In the genomic region with DNA sequence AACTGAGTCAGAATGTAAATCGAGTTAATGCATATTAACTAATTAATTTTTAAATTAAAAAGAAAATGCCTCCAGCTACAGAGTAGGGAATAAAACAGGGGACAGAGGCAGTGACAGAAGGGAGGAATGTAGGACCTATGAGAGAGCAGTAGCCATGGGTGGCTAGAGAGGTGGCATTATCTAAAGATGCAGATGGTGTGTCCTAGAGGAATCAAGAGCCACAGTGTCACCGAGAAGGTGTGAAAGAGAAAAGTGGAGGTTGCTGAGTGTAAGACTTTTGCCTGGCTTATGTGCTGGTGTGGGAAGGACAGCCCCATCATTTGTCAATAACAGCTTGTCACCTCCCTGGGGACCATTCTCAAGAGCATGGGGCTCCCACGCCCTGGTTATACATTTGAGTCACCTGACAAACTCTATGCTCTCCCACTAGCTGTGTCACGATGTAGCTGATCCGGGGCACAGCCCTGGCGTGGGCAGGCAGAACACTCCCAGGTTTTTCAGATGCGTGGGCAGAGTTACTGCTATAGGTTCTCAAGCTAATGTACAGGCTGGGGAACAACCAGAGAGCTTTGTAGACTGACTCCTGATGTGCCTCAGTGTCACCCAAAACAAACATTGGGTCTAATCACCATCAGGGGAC, we compare ENCODE assay signal across 19 mouse cellular contexts.
"Had no signal": no experiment of that assay in that cellular context is flagged by ENCODE, and none has a peak within 500 bp of the region (broad histone marks: within the 10 kb centered on the region; RNA-seq: fewer than 3 reads in every experiment).

No protein-coding gene starts in this region.

- H3K27me3 ChIP-seq: midbrain, embryonic 13.5 days had no signal

- H3K4me2 ChIP-seq: limb, embryonic 13.5 days; lung, embryonic 14.5 days; midbrain, embryonic 13.5 days; neural tube, embryonic 13.5 days had no signal

- ATAC-seq: inflammation-experienced regulatory T-cells, adult 6 months; lung, postnatal 0 days; midbrain, embryonic 13.5 days; midbrain, embryonic 16.5 days had no signal

- H3K9ac ChIP-seq: limb, embryonic 13.5 days; lung, embryonic 14.5 days; midbrain, embryonic 13.5 days; neural tube, embryonic 13.5 days had no signal

- DNase-seq: kidney, adult 11 months; kidney, adult 8-10 months; kidney, postnatal 14 days; kidney, postnatal 4 days; left cerebral cortex, postnatal 4 days; right cerebral cortex, postnatal 14 days; thymus, adult 18-20 months; thymus, postnatal 36 days had no signal

- H3K36me3 ChIP-seq: limb, embryonic 13.5 days; midbrain, embryonic 10.5 days; midbrain, embryonic 13.5 days; neural tube, embryonic 13.5 days had no signal

- H3K9me3 ChIP-seq: limb, embryonic 13.5 days; megakaryocyte, embryonic 14.5 days; midbrain, embryonic 10.5 days; midbrain, embryonic 13.5 days; neural tube, embryonic 13.5 days had no signal

- H3K4me3 ChIP-seq: limb, embryonic 13.5 days; megakaryocyte, embryonic 14.5 days; midbrain, embryonic 10.5 days; midbrain, embryonic 13.5 days; myocyte; neural tube, embryonic 13.5 days had no signal

- H3K4me1 ChIP-seq: megakaryocyte, embryonic 14.5 days; midbrain, embryonic 13.5 days had no signal

- H3K27ac ChIP-seq: limb, embryonic 13.5 days; macrophage; midbrain, embryonic 10.5 days; midbrain, embryonic 13.5 days; neural tube, embryonic 13.5 days had no signal
